Mouse (Mus musculus): ENCODE results near the gene Slit1.

Gene Slit1

GRCm38 (mm10) chr19:41597170-41597894 lies 146.1 kb downstream of the Slit1 start:
- DNase-seq (ENCODE audit: low read depth, low spot score), result no peak

- no peak for DNase-seq (ENCODE audit: low read depth, low spot score)
Observed at GRCm38 (mm10) chr19:41591808-41592207, 151.7 kb downstream of the Slit1 start.

- no peak for DNase-seq (ENCODE audit: low read depth, low spot score)
Observed at GRCm38 (mm10) chr19:41589681-41590080, 153.8 kb downstream of the Slit1 start.

- no peak for DNase-seq (ENCODE audit: low read depth, low spot score)
Observed at GRCm38 (mm10) chr19:41589026-41589425, 154.4 kb downstream of the Slit1 start.

GRCm38 (mm10) chr19:41587431-41588222 lies 155.8 kb downstream of the Slit1 start:
- no peak for DNase-seq (ENCODE audit: low read depth, low spot score)

- no peak for DNase-seq (ENCODE audit: low read depth, low spot score)
Observed at GRCm38 (mm10) chr19:41586752-41587151, 156.7 kb downstream of the Slit1 start.

- no peak for DNase-seq (ENCODE audit: low read depth, low spot score)
Observed at GRCm38 (mm10) chr19:41582918-41583514, 160.4 kb downstream of the Slit1 start.

GRCm38 (mm10) chr19:41581706-41582420 lies 161.6 kb downstream of the Slit1 start, which contains the start of gene Gm340:
TSS of gene Gm340 (plus strand) at chr19:41582370.
- no peak for DNase-seq (ENCODE audit: low read depth, low spot score)

GRCm38 (mm10) chr19:41579311-41579920 lies 164.0 kb downstream of the Slit1 start:
- DNase-seq (ENCODE audit: low read depth, low spot score), result no peak

- DNase-seq (ENCODE audit: low read depth, low spot score), result no peak
Observed at GRCm38 (mm10) chr19:41577576-41577975, 165.9 kb downstream of the Slit1 start.

GRCm38 (mm10) chr19:41573700-41574099 lies 169.8 kb downstream of the Slit1 start:
- DNase-seq (ENCODE audit: low read depth, low spot score), result no peak

GRCm38 (mm10) chr19:41568791-41569190 lies 174.7 kb downstream of the Slit1 start:
- DNase-seq (ENCODE audit: low read depth, low spot score), result no peak

GRCm38 (mm10) chr19:41560856-41561255 lies 182.6 kb downstream of the Slit1 start:
- DNase-seq (ENCODE audit: low read depth, low spot score), result no peak

GRCm38 (mm10) chr19:41558891-41559486 lies 184.5 kb downstream of the Slit1 start:
- no peak for DNase-seq (ENCODE audit: low read depth, low spot score)

- DNase-seq (ENCODE audit: low read depth, low spot score), result no peak
Observed at GRCm38 (mm10) chr19:41557491-41557890, 186.0 kb downstream of the Slit1 start.

GRCm38 (mm10) chr19:41556981-41557380 lies 186.5 kb downstream of the Slit1 start:
- no peak for DNase-seq (ENCODE audit: low read depth, low spot score)
